Mouse (Mus musculus): ENCODE data around the gene Wdr89.

DNA sequence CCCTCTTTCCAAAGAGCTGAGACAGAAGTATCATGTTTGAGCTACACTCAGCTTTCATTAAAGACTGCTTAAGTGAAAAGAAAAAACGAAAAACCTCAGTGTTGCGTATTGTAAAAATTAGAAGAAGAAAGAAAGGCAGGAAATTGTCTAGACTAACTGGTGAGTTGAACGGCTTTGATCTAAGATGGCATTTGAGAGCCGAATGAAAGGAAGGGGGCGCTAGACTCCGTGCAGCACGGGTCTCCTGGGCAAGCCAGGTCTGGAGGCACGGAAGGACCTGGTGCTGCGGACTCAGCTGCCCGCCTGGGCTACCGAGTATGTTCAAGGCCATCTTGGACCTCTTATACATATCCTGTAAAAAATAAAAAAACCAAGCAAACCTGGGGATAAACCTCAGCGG, 21.1 kb downstream of the Wdr89 start:
- TF ChIP-seq CTCF (IDR thresholded peaks at IDR 0.05; ENCODE audit: low read depth): no peak
- TF ChIP-seq EP300 (IDR thresholded peaks at IDR 0.05; ENCODE audit: low read depth): no peak
